Mouse (Mus musculus): ENCODE data around the gene Hist2h4.
"Not testable (repeated sequence)": the region's sequence is repeated elsewhere in the genome, so short reads cannot be mapped to it uniquely, and the experiment has no call there.

Hist2h4 gene

DNA sequence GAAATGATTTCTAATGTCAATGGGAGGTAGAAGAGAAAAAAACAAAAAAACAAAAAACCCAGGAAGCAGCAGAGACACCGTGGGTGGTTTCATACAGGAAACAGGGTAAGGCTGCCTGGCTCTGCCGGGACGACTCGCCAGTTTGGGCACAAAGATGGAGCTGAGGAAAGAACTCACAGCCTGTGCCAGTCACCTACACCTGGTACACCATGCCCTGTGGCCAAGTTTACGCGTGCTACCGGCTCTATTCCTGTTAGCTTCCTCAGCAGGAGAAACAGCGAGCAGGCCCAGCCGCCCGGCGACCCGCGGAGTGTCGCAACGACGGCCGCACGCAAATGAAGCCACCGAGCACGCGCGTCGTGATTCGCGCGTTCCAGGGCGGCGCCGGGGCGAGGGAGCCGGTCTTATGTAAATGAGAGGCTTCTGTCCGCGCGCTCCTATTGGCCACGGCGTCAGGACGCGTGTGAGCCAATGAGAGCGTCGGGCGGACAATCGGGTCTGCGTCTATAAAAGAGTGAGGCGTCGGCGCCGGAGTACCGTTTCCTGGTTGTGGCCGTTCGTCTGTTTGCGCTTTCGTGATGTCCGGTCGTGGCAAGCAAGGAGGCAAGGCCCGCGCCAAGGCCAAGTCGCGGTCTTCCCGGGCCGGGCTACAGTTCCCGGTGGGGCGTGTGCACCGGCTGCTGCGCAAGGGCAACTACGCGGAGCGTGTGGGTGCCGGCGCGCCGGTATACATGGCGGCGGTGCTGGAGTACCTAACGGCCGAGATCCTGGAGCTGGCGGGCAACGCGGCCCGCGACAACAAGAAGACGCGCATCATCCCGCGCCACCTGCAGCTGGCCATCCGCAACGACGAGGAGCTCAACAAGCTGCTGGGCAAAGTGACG, 17.9 kb downstream of the Hist2h4 start, which contains the start of gene Hist2h2aa1:
TSS of gene Hist2h2aa1 (plus strand) at position 495 of the 884 bp plus-strand sequence.
- DNase-seq (ENCODE audit: low spot score) = peak; percentile 77

DNA sequence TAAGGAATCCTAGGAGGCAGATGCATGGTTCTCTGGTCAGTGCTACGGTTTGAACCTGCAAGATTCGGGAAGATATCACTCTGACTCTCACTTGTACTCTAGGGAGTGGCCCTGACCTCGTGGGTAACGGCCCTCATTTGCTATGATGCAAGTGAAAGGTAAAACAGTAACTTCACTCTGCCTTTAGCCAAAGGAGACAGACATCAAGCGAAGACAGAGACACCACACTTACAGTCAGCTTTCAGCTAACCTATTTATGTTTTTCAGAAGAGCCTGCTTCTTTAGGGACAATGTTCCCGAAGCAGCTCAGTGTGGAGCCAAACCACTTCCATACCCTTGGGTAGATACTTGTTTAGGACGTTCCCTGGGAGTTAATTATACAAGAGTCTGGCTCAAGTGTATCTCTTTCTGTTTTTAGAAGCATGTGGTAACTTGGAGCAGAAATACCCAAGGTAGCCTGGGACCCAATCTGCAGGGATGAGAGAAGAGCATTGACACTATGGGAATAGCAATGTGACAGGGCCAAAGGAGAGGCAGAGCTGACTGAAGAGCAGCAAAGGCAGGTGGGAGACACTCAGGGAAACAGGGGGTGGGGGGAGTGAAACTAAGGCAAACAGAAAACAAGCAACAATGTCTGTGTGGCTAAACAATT, 19.1 kb downstream of the Hist2h4 start:
- DNase-seq (ENCODE audit: low spot score) = no peak

DNA sequence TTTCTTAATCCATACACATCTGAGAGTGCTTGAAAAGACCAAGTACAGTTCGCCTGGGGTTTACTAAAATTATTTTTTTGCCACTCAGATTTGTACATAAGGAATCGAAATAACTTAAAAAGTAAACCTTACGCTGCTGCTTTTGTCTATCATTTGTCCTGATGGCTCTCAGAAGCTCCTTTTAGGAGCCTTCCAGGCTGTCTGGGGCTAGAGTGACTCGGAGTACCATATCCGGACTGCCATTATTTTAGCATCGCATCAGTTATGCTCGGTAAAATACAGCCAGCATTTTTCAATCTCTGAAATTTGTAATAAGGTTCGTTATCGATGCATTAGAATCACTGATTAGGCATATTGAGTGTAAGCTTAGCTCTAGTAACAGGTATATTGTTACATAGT, 22.3 kb downstream of the Hist2h4 start:
- no peak for DNase-seq (ENCODE audit: low spot score)

DNA sequence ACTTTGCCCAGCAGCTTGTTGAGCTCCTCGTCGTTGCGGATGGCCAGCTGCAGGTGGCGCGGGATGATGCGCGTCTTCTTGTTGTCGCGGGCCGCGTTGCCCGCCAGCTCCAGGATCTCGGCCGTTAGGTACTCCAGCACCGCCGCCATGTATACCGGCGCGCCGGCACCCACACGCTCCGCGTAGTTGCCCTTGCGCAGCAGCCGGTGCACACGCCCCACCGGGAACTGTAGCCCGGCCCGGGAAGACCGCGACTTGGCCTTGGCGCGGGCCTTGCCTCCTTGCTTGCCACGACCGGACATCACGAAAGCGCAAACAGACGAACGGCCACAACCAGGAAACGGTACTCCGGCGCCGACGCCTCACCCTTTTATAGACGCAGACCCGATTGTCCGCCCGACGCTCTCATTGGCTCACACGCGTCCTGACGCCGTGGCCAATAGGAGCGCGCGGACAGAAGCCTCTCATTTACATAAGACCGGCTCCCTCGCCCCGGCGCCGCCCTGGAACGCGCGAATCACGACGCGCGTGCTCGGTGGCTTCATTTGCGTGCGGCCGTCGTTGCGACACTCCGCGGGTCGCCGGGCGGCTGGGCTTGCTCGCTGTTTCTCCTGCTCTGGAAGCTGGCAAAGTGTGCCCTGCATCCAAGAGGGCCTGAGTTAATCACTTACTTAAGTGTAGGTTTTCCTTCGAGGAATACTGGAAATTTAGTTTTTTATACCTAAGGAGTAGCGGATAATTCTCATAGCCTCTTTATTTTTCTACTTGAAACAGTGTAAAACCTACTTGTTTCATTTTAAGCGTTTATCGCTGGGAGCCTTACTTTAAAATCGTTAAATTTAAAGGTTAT, 22.9 kb downstream of the Hist2h4 start, which contains the start of gene Hist2h2aa2:
TSS of gene Hist2h2aa2 (minus strand) at position 328 of the 850 bp plus-strand sequence.
- DNase-seq (ENCODE audit: low spot score) = peak; percentile 78

DNA sequence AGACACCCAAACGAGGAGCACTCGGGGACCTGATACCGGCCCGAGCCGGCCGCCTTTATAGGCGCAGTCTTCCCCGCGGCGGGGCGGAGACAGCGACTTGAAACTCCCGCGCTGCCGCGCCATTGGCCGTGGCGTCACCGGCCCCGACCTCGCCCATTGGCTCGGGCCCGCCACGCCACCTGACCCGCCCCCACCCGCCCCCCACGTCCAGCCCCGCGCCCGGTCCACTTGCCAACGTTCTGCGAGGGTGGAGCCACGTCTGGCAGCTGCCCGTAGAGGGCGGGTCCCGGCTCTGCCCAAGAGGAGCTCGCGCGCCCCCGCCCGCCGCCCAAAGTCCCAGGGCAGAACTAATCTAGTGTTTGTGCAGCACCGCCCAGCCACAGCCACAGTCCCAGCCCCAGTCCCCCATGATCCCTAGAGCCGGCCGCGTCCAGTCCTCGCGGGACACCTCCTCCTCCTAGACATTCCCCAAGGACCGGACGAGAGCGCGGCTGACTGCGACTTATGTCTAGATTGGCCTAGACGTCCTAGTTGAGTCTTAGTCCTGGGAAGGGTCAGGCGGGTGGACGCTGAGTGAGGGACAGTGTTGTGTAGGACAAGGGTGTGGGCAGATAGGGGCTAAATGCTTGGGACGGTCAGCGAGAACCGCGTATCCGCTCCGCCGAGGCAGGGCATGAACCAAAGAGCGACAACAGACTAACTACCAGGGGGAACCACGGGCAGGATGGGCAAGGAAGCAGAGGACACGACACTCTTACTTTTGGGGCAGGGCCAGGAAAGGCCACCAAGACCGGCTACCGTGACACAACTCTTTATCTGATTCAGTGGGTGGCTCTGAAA, 23.9 kb downstream of the Hist2h4 start, which contains the start of gene Hist2h3c2:
TSS of gene Hist2h3c2 (minus strand) at position 174 of the 840 bp plus-strand sequence.
- not testable (repeated sequence) for DNase-seq (ENCODE audit: low spot score)

DNA sequence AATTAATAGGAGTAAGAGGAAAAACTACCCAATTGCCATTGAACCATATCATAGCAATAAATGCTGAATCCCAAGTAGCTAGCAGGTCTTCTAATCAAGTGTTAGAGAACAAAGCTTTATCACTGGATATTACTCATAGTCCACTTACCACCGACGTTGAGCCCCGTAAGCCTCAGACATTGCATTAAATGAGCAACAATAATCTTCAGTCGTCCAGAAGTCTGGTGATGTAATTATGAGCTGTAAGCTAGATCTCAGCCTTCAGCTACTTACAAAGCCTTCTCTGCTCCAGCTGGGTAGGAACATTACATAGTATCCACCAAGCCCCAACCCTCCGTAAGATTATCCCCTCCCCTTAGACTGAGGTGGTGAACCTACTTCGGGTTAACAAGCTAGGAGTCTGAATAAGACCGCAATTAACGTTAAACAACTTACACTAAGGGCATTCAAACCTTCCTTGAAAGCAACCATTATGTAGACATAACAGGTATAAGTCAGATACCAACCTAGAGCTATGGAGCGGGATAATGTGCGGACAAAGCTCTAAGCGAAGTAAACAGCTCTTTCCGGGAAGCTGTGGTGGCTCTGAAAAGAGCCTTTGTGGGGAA, 25.1 kb downstream of the Hist2h4 start:
- peak; percentile 72 for DNase-seq (ENCODE audit: low spot score)

DNA sequence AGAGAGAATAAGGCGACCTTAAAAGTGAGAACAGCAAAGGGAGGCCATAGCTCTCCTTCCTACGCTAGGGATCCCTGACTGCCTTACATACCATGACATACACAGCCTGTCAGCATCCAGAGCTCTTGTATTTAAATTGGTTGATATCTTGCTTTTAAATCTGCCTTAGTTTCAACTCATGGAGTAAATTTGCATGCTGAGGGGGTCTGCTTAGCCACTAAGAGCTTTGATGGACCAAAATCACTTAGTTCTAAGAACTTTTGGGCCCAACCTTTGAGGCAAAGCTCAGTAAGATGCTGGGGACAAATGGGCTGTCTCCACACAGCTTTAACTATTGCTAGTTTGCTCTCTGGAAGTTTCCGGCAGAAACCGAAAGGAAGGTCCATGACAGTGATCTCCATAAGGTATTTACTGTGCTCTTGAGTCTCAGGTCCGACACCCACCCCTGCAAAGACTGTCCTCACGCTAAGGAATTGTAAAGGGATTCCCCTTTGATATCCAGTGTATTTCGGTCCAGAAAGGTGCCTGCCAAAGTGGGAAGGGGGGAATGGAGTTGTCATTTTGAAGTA, 25.7 kb downstream of the Hist2h4 start:
- DNase-seq (ENCODE audit: low spot score) = peak; percentile 60

DNA sequence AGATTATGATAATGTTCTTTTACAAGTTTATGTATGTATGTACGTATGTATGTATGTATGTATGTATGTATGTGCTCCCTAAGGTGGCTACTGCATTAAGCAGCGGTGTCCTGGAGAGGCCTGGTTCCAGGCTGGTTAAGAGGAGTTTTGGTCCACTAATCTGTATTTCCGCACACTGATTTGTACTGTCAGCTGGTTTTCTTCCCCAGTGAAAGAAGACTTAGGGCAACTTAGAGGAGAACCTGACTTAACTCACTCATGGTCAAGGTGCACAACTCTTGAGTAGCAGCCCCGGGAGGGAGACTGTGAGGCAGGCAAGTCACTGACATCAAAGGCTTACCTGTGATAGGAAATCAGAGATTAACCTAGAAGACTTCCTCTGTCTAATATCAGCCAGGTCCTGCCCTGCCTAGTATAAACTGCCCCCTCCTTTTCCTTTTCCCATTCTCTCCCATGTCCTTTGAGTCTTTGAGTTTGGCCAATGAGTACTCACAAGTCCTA, 26.2 kb downstream of the Hist2h4 start:
- DNase-seq (ENCODE audit: low spot score) = peak; percentile 27

DNA sequence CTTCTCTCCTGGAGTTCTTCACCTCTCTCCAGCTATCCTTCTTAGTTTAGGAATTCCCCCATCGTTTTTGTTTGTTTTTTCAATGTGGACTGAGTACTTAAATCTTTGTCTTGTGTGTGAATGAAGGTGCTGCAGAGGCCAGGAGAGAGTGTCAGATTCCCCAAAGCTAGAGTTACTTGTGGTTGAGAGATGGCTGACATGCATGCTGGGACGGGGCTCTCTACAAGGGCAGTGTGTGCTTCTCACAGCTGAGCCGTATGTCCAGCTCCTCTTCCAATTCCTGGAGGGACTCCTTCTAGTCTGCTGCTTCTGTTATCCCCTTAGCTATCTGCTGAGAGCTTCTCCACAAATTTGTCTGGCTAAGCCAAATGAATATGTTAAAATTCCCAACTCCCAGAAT, 27.3 kb downstream of the Hist2h4 start:
- DNase-seq (ENCODE audit: low spot score) = no peak

DNA sequence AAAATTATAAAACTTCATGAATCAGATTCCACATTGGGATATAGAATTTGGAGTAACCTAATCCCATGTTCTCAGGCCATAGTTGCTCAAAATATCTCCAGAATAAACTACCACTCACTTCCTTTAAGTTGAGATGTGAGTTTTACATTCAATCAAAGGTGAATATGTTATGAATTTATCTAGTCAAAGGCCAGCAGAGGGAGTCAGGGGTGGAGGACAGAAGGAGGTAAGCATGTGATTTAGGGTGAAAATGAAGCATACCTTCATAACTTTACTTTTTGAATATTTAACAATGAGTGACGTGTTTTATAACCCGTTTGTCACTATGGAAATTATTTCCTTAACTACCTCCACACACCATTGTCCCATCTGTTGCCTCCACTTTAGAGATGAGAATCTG, 28.2 kb downstream of the Hist2h4 start:
- DNase-seq (ENCODE audit: low spot score) = no peak

DNA sequence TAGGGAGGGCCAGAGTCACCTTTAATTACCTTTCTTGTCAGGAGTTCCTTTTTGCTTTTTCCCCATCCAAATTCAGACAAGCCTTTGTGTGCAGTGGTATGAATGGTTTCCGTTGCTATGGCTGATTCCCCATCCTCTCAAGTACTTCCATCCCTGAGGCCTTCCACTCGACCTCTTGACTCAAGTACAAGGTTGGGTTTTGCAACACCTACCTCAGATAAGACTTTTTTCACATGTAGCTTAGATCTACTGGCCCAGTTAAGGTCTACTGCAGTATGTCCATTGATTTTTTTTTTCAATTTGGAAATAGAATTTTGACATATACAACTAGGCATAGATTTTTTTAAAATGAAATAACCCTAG, 31.4 kb downstream of the Hist2h4 start:
- DNase-seq (ENCODE audit: low spot score) = no peak

DNA sequence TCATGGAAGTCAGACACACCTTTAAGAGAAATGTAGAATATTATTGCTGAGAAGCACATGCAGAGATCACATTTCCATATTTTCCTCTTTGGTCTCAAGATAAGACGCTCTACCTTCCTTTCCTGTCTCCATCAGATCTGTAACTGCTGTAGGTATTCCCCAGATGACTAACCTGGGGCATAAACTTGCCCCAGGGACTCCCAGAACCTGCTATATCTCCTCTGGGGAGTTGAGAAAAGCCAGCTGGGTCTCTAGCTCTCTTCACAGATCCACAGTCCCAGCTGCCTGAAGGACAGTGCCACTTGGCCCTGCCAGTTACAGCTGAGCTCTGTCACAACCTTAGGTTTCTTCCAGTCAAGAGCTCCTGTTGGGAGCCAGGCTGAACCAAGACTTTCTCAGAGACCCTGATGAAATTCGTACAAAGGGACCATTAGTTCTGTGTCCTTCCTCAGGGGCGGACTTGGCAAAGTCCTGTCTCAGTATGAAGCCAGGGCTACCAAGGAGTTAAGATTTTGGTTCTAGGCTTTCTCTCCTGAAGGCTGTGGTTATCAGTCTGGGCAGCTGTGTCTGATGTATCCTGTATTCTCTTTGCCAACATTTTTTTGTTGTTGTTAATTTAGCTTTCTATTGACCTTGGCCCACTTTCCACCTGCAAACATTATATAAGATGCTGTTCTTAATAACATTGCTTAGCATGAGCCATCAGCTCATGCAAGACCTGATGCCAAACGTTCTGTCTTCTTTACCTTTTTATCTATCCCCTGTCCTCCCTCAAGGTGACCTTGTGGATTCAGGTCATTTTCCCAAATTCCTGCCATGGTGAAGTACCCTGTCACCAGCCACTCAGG, 32.0 kb downstream of the Hist2h4 start:
- DNase-seq (ENCODE audit: low spot score) = no peak

DNA sequence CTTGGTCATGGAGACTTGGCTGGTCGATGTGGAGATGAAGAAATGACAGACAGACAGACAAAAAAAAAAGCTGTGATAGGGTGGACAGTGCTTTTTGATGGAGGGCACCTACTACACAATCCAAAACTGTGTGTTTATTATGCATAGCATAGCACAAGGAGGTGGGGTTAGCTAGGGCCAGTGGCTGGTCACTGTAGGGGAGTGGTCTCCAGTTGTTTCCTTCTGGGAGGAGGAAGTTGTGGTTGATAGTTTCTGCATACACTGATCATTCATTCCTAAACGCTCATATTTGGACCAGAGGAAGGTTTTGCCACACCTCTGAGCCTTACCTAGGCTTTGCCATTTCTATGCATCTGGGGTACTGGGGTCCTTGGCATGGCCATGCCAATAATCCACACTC, 32.7 kb downstream of the Hist2h4 start:
- DNase-seq (ENCODE audit: low spot score) = no peak

DNA sequence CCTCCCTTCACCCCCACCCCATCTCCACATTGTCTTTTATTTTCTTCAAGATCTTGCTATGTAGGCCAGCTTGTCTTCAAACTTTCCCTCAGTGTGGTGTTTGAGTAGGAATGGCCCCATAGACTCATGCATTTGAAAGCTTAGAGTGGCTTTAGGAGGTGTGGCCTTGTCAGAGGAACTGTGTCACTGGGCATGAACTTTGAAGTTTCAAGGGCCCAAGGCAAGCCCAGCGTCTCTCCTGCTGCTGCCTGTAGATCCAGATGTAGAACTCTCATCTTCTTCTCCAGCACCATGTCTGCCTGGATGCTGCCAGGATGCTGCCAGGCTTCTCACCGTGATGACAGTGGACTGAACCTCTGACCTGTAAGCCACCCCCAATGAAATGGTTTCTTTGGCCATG, 34.3 kb downstream of the Hist2h4 start:
- DNase-seq (ENCODE audit: low spot score) = no peak

DNA sequence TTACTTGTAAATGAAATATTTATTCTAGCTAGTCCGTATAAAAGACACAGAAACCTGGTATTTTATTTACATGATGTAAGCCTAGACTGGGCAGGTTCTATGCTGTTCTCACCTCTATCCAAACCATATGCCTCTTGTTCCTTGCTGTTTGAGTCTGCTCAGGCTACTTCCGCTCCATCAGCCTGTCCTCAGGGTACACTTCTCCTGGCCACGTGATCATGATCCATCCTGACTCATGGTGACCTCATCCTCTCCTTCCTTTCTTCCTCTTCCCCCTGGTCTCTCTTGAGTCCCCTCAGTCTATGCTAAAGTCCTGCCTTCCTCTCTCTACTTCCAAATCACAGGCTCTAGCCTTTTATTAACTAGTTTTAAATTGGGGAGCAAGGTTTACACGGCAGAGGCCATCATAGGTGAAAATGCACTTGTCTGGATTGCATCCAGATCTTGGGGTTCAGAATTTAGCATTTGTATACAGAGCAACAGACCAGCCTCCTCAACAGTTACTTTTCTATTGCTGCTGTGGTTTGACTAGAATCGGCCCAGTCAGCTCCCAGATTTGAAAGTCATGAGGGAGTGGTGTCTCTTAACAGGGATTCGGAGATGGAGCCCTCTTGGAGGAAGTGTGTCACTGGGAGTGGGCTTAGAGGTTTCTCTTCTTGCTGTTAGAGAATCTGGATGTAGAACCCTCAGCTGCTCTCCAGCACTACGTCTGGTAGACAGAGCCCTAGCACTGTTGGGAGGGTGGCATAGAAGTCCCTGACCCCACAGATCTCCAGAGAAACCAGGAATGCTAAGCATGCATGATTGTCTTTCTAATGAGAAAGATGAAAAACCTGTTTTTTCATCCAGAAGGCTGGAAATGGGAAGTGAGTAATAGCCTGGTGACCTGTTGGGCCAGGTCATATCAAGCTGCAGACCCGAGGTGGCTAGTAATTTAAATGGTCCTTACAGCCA, 36.1 kb downstream of the Hist2h4 start:
- no peak for DNase-seq (ENCODE audit: low spot score)

DNA sequence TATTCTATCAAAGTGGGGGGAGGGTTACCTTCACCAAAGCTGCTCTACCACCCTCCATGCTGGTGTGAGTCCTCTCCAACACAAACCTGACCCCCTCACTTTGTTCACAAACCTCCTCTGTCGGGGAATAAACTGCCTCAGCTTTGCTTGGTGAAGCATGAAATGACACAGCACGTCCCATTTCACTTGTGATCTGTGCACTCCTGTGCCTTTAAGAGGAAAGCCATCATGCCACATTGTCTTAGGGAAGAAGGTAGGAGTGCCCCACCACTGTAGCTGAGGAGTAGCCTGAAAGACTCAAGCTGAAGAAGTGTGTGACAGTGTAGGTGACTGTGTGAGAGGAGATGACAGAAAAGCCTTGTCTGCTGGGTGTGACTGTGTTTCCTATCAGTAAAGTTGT, 37.7 kb downstream of the Hist2h4 start:
- DNase-seq (ENCODE audit: low spot score) = no peak

DNA sequence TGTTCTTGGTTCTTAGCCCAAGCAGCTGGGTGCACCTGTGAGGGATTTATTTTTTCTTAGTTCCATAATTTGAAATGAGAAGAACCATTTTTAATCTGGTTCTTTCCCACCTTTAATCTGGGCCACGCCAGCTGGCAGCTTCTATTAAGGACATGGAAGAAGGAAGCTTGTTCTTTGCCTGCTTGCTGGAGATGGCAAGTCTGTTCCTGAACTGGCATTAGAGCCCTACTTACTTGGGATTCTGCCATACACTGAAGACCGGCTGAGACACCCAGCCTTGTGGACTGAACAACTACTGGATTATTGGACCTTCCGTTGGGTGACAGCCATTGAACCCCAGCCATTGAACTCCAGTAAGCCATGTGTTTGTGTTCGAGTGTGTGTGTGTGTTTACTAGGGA, 40.3 kb downstream of the Hist2h4 start:
- DNase-seq (ENCODE audit: low spot score) = no peak

DNA sequence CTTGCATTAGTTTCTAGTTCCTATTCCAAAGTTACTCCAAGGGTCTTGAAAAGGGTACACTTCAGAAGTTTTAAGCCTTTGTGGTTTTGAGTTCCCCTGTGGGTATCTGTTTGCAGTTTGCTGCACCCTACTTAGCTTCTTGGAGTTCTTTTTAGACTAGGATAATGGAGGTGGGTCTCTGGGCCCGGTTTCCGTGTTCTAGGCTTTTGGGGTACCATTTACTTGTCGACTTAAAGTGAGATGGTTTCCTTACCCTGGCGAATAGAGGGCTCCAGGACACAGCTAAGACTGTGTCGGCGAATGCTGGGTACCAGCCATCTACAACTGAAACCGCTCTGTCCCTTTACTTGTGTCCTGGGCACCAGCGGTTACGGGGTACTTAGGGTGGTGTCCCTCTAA, 41.5 kb downstream of the Hist2h4 start:
- peak; percentile 19 for DNase-seq (ENCODE audit: low spot score)

Data from embryo, embryonic 10 days (tissue).